Mouse (Mus musculus): ENCODE data around the gene Loxl1.
A peak's percentile ranks its signal among the peaks of the same experiment; 100 is the strongest.

The Loxl1 gene

GRCm38 (mm10) chr9:58311191-58311910 is 1.6 kb downstream of the Loxl1 start:
- DNase-seq (ENCODE audit: low spot score), result peak; percentile 44

- DNase-seq (ENCODE audit: low spot score), result no peak
These were observed 2.8 kb downstream of the Loxl1 start for GRCm38 (mm10) chr9:58310043-58310660.

GRCm38 (mm10) chr9:58308395-58308794 is 4.6 kb downstream of the Loxl1 start:
- DNase-seq (ENCODE audit: low spot score), result no peak

- peak; percentile 36 for DNase-seq (ENCODE audit: low spot score)
These were observed 7.3 kb downstream of the Loxl1 start for GRCm38 (mm10) chr9:58305686-58306085.

- DNase-seq (ENCODE audit: low spot score), result no peak
These were observed 9.3 kb downstream of the Loxl1 start for GRCm38 (mm10) chr9:58303599-58304271.

- no peak for DNase-seq (ENCODE audit: low spot score)
These were observed 9.9 kb downstream of the Loxl1 start for GRCm38 (mm10) chr9:58303115-58303514.

GRCm38 (mm10) chr9:58299356-58299799 is 13.6 kb downstream of the Loxl1 start:
- no peak for DNase-seq (ENCODE audit: low spot score)

- no peak for DNase-seq (ENCODE audit: low spot score)
These were observed 15.0 kb downstream of the Loxl1 start for GRCm38 (mm10) chr9:58297961-58298477.

GRCm38 (mm10) chr9:58297065-58297464 is 15.9 kb downstream of the Loxl1 start:
- DNase-seq (ENCODE audit: low spot score), result no peak

- peak; percentile 58 for DNase-seq (ENCODE audit: low spot score)
These were observed 17.1 kb downstream of the Loxl1 start for GRCm38 (mm10) chr9:58295766-58296361.

- no peak for DNase-seq (ENCODE audit: low spot score)
These were observed 17.6 kb downstream of the Loxl1 start for GRCm38 (mm10) chr9:58295345-58295744.

- DNase-seq (ENCODE audit: low spot score), result no peak
These were observed 18.5 kb downstream of the Loxl1 start for GRCm38 (mm10) chr9:58294527-58294926.

GRCm38 (mm10) chr9:58289901-58290300 is 23.1 kb downstream of the Loxl1 start:
- DNase-seq (ENCODE audit: low spot score), result no peak

GRCm38 (mm10) chr9:58289090-58289489 is 23.9 kb downstream of the Loxl1 start:
- no peak for DNase-seq (ENCODE audit: low spot score)

GRCm38 (mm10) chr9:58283431-58283830 is 29.6 kb downstream of the Loxl1 start:
- DNase-seq (ENCODE audit: low spot score), result no peak

GRCm38 (mm10) chr9:58281597-58281996 is 31.4 kb downstream of the Loxl1 start:
- DNase-seq (ENCODE audit: low spot score), result no peak

GRCm38 (mm10) chr9:58280259-58281109 is 32.5 kb downstream of the Loxl1 start:
- peak; percentile 72 for DNase-seq (ENCODE audit: low spot score)

GRCm38 (mm10) chr9:58279780-58280179 is 33.2 kb downstream of the Loxl1 start:
- no peak for DNase-seq (ENCODE audit: low spot score)

GRCm38 (mm10) chr9:58278821-58279723 is 33.9 kb downstream of the Loxl1 start:
- DNase-seq (ENCODE audit: low spot score), result no peak

GRCm38 (mm10) chr9:58278313-58278712 is 34.7 kb downstream of the Loxl1 start:
- no peak for DNase-seq (ENCODE audit: low spot score)
